Mouse (Mus musculus): Measurements from ENCODE around the gene Slc1a7. TPM values are rescaled to one million over a fixed set of nuclear protein-coding genes. Genes with fewer than 3 reads are reported as not detected.

Slc1a7 gene
- polyA plus RNA-seq, 1 experiment from 2014 or later = 0.05 TPM

DNA sequence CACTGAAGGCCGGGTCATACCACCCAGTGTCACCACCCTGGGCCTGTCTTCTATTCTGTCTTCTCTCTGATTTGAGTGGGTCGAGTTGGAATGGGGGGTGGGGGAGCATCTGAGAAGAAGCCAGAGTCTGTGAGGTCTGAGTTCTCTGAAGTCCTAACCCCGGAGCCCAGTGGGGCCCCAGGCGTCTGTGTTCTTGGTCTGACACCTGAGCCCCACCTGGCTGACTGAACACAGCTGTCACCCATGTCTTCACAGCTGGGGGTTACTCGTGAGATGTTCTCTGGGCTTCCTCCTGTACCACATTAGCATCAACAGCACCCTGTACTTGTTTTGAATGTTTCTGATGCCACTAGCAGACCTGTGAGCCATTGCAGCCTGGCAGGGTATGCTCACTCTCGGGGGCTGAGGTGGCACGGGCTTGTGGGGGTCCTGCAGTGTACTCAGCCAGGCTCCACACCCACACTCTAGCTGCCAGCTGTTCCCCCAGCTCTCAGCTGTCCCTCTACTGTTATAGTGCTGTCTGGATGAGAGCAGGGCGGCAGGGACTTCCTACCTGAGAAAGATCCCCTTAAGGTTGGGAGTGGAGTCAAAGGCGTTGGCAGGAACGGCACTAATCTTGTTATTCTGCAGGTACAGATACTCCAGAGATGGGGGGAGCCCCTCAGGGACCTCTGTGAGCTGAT is 50.2 kb downstream of the Slc1a7 start:
- no peaks in the 10 kb centered on the region for H3K27me3 ChIP-seq
- ATAC-seq (replicated peaks) = no peak
- no peaks in the 10 kb centered on the region for H3K36me3 ChIP-seq
- no peak overlapping the region for H3K4me3 ChIP-seq
- H3K9me3 ChIP-seq = no peaks in the 10 kb centered on the region
- H3K9ac ChIP-seq (replicated peaks) = no peak overlapping the region
- H3K4me2 ChIP-seq (replicated peaks) = no peak overlapping the region
- H3K4me1 ChIP-seq = 0 out of 2 replicates have a peak, but pooled peaks cover 8% of the 10 kb centered on the region
- H3K27ac ChIP-seq (replicated peaks) = no peak overlapping the region
- WGBS = 49% methylated on average over 10 of the region's 10 CpGs

DNA sequence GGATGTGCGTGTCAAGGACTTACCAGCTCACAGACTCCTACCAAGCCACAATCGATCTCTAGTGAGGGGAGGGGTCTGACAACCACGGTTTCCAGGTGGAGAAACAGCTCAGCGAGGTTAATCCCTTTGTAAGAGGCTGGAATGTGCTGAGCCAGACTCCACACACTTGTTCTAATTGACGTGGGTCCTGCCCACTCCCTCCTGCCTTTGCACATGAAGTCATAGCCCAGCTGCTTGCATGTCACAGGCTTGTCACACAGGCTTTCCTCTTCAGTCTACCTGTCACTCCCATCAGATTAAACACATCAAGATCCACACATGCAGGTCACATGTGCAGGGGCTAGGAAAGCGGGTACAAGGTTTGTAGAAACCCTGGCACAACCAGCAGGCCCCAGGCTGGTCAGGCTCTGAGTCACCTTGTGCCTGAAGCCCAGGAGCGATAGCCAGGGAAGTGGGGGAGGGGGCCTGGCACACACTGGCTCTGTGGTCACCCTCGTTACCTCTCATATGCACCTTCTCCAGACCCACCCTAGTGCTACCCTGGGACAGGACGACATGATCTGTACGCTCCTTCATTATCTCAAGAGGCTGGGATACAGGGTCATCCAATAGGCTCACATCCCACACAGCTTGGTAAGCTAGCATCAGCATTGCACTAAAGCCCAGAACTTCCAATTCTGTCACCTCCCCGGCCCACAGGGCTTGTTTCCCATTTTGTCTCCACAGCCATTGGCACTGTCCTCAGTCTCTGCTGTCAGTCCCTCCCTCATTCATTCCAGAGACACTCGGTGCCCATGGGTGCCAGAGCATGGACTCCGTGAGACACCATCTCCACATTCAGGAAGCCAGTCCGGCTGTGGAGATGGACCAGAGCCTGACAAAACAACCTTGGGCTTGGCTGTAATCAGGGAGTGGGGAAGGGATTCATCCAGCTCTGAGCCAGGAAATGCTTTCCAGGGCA is 51.1 kb downstream of the Slc1a7 start:
- no peak overlapping the region for H3K9ac ChIP-seq (replicated peaks)
- H3K4me1 ChIP-seq = 0 out of 2 replicates have a peak, but pooled peaks cover 8% of the 10 kb centered on the region
- 48% methylated on average over 13 of the region's 14 CpGs for whole genome bisulfite sequencing
- no peaks in the 10 kb centered on the region for H3K36me3 ChIP-seq
- no peaks in the 10 kb centered on the region for H3K9me3 ChIP-seq
- no peak overlapping the region for H3K27ac ChIP-seq (replicated peaks)
- H3K4me3 ChIP-seq = no peak overlapping the region
- 0 out of 2 replicates have a peak, but pooled peaks have one; percentile 14 for ATAC-seq (replicated peaks)
- H3K4me2 ChIP-seq (replicated peaks) = no peak overlapping the region
- H3K27me3 ChIP-seq = no peaks in the 10 kb centered on the region

DNA sequence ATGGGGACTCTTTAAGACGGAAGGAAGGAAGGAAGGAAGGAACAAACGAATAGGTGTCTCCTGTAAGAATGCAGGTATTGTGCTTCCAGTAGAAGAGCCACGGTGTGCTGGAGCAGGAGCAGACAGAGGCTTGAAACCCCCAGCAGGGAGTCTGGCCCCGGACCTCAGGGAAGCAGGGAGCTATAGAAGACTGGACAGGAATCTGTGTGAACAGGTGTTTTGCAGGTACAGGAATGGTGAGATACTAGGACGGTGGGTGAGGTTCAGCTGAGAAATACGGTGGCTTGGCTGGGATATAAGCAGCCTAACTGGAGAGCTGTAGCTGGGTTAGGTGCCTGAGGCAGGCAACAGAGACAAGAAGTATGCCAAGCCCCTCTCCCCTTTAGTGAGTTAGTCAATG is 52.0 kb downstream of the Slc1a7 start:
- H3K27me3 ChIP-seq = no peaks in the 10 kb centered on the region
- H3K36me3 ChIP-seq = no peaks in the 10 kb centered on the region
- H3K4me2 ChIP-seq (replicated peaks) = no peak overlapping the region
- H3K4me1 ChIP-seq = 0 out of 2 replicates have a peak, but pooled peaks cover 8% of the 10 kb centered on the region
- H3K9me3 ChIP-seq = no peaks in the 10 kb centered on the region
- no peak overlapping the region for H3K4me3 ChIP-seq
- no peak overlapping the region for H3K27ac ChIP-seq (replicated peaks)
- ATAC-seq (replicated peaks) = no peak
- H3K9ac ChIP-seq (replicated peaks) = no peak overlapping the region
- WGBS = 80% methylated on average over 6 of the region's 6 CpGs

DNA sequence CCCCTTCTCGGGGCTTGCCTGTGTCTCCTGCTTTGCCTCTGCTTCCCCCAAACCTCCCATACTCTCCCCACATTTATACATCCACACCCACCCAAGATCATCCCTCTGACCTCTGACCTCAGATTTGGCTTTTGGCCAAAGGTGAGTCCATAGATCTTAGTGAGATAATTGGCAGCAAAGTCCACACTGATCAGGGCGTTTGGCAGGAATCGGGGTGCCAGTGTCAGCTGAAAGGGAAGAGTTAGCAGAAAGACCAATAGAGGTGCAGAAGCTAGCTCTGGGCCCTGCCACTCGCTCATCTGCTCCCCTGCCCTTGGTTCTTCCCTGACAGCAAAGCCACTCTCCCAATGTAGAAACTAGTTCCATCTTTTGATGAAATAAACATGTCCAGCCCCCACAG is 55.1 kb downstream of the Slc1a7 start:
- no peaks in the 10 kb centered on the region for H3K36me3 ChIP-seq
- H3K4me1 ChIP-seq = 0 out of 2 replicates have a peak, but pooled peaks cover 8% of the 10 kb centered on the region
- ATAC-seq (replicated peaks) = no peak
- H3K9me3 ChIP-seq = no peaks in the 10 kb centered on the region
- no peak overlapping the region for H3K4me2 ChIP-seq (replicated peaks)
- no peak overlapping the region for H3K27ac ChIP-seq (replicated peaks)
- no peak overlapping the region for H3K4me3 ChIP-seq
- H3K27me3 ChIP-seq = no peaks in the 10 kb centered on the region
- 87% methylated on average over 4 of the region's 4 CpGs for WGBS
- H3K9ac ChIP-seq (replicated peaks) = no peak overlapping the region

DNA sequence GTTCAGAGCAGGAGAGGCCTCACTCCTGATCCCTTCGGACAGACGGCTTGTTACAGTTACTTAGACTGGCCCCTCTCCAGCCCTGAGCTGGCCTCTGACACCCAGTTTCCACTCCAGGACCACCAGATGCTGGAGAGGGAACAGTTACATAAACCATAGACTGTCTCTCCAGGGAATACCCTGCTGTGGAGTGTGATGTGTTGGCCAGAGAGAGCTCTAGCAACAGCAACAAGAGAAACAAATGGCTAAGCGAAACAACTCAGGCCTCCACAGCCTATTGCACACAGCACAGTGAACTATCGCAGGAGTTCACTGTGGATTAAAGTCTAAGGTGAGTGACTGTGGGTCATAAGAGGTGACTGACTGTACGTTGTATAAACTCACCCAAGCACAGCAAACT is 56.5 kb downstream of the Slc1a7 start:
- Histone ChIP-seq H3K4me2 (replicated peaks) (no peak overlapping the region), H3K4me3 (no peak overlapping the region), H3K27me3 (no peaks in the 10 kb centered on the region), H3K36me3 (no peaks in the 10 kb centered on the region), H3K9ac (replicated peaks) (no peak overlapping the region), H3K27ac (replicated peaks) (no peak overlapping the region), H3K9me3 (no peaks in the 10 kb centered on the region), H3K4me1 (no peaks in the 10 kb centered on the region)
- ATAC-seq (replicated peaks) = no peak
- 67% methylated on average over 5 of the region's 5 CpGs for WGBS

DNA sequence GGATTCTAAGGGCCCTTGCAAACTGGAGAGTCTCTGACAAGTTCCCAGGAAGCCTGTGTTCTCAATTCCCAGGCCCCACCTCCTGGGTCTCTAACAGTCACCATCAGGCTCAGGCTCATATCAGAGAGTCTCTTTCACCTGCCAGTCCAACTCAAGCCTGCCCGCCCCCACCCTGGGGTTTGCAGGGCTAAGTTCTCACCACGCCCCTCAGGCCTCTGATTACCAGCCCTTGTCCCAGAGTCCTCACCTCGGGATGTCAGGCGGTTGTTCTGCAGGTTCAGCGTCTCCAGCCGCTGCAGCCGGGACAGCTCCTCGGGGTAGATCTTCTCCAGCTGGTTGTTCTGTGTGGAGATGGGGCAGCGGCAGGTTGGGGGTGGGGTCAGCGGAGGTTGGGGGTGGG is 57.1 kb downstream of the Slc1a7 start:
- Histone ChIP-seq H3K4me3 (no peak overlapping the region), H3K9ac (replicated peaks) (no peak overlapping the region), H3K9me3 (no peaks in the 10 kb centered on the region), H3K27me3 (peaks cover 6% of the 10 kb centered on the region; the same call in 1 of the 2 replicates), H3K4me2 (replicated peaks) (no peak overlapping the region), H3K36me3 (no peaks in the 10 kb centered on the region), H3K4me1 (no peaks in the 10 kb centered on the region), H3K27ac (replicated peaks) (no peak overlapping the region)
- ATAC-seq (replicated peaks) = no peak
- 9% methylated on average over 10 of the region's 10 CpGs for WGBS

DNA sequence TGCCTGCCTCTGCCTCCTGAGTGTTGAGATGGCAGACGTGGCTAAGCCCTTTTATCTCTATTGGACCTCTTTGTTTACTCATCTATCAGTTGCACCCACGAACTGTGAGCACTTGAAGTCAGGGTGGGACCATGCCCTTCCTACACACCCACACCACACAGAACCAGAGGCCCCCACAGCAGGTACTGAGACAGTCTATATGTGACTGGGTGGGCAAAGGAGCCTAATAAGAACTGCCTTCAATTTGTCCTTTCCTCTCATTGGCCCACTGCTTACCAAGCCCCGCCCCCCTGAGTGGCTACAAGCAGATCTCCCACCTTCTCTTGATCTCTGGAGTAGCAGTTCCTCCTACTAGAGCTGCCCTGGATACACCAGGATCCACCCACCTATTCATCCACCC is 58.1 kb downstream of the Slc1a7 start:
- WGBS = 35% methylated on average over 3 of the region's 3 CpGs
- Histone ChIP-seq H3K4me2 (replicated peaks) (no peak overlapping the region), H3K4me3 (no peak overlapping the region), H3K9me3 (no peaks in the 10 kb centered on the region), H3K9ac (replicated peaks) (no peak overlapping the region), H3K27me3 (peaks cover 15% of the 10 kb centered on the region), H3K27ac (replicated peaks) (no peak overlapping the region), H3K4me1 (peaks cover 6% of the 10 kb centered on the region), H3K36me3 (no peaks in the 10 kb centered on the region)
- no peak for ATAC-seq (replicated peaks)

DNA sequence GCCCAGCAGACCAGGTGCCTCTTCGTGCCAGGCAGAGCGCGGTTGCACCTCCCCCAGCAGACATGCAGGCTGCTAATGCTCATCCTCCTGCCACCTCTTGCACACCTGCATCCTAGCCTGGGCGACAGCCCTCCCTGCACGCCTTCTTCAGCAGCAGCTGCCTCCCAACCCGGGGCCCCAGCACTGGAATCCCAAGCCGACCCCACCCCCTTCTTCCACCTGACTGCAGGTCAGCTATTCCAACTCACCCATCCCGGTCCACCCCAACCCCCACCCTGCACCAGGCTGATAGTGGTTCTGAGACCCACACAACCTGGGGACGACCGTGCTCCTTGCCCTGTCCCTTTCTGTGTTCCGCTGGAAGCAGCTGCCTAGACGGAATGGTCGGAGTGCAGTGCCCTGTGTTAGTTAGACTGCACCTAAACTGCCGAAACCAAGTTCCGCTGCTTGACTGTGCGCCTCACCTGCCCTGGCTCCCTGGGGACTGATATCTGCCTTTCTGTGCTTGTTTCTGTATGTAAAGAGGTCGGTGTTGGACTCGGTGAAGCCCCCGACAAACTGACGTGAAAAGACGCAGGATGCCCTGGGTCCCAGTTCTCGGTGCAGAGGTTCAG is 62.9 kb downstream of the Slc1a7 start:
- Histone ChIP-seq H3K4me2 (replicated peaks) (peak overlapping the region; percentile 93), H3K4me1 (peaks cover 15% of the 10 kb centered on the region), H3K9ac (replicated peaks) (peak overlapping the region; percentile 48), H3K27ac (replicated peaks) (no peak overlapping the region), H3K36me3 (no peaks in the 10 kb centered on the region), H3K9me3 (no peaks in the 10 kb centered on the region), H3K27me3 (peaks cover 27% of the 10 kb centered on the region), H3K4me3 (peak overlapping the region; percentile 49)
- ATAC-seq (replicated peaks) = peak; percentile 44; the same call in 1 of the 2 replicates
- WGBS = 2% methylated on average over 22 of the region's 22 CpGs

DNA sequence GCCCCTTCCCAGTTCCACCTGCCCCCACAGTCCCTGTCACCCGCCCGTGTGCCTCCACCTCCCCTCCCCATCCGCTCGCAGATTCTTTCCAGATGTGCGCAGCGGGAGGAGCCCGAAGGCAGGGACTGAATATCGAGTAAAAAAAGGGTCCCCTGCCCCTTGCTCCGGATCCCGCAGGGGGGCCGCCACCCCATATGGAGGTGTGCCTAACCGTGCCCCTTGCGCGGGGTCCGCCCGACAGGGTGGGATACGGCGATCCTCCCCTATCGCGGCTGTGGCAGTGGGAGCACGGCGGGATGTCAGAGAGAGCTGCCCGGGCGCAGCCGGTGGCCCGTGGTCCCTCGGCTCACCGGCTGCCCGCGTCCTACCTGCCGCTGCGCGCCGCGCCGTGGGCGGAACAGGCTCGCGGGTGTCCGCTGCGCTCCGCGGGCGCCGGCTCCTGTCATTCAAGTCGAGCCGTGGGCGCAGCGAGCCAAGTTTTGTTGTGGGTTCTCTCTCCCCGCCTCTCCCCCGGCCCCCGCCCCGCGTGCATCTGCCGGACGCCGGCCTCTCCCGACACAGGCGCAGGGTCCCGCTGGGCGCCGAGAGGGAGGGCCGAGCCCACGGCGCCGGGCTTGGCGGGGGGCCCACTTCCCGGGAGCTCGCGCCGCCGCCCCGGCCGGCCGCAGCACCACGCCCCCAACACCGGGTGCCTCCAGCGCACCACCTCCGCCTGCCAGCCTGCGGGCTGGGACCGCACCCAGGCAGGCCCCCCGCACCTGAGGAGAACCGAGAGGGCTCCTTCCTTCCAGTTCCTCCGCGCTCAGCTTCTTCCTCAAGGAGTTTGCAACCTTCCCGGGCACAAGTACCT is 63.6 kb downstream of the Slc1a7 start:
- peak overlapping the region; percentile 48 for H3K9ac ChIP-seq (replicated peaks)
- H3K27me3 ChIP-seq = peaks cover 27% of the 10 kb centered on the region
- WGBS = under 1% methylated on average over 75 of the region's 86 CpGs
- H3K4me3 ChIP-seq = peak overlapping the region; percentile 49
- peak overlapping the region; percentile 93 for H3K4me2 ChIP-seq (replicated peaks)
- H3K4me1 ChIP-seq = peaks cover 15% of the 10 kb centered on the region
- H3K9me3 ChIP-seq = no peaks in the 10 kb centered on the region
- H3K27ac ChIP-seq (replicated peaks) = no peak overlapping the region
- H3K36me3 ChIP-seq = no peaks in the 10 kb centered on the region
- peak; percentile 59 for ATAC-seq (replicated peaks)

DNA sequence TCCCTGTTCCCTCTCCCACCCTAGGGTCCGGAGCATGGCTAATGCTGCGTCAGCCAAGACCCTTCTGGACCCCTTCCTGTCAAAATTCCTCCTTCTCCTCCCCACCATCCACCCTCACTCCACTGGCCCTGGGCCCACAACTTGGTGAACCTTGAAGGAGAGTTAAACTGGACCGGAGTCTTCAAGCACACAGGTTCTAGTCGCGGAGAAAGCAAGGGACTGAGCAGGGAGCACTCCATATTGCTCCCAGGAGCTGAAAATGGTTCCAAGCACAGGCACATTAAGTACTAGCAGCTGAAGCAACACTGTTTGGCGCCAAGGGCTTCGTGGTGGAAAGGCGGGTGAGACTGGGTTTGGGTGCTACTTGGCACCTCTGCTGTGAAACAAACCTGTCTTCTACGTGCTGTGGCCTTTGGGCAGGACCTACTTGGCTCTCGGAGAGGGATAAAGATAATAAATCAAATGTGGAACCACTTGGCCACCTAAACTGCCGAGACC is 64.3 kb downstream of the Slc1a7 start:
- H3K27me3 ChIP-seq = peaks cover 27% of the 10 kb centered on the region
- H3K9ac ChIP-seq (replicated peaks) = peak overlapping the region; percentile 48; the same call in 1 of the 2 replicates
- H3K4me3 ChIP-seq = peak overlapping the region; percentile 49
- peaks cover 15% of the 10 kb centered on the region for H3K4me1 ChIP-seq
- H3K4me2 ChIP-seq (replicated peaks) = peak overlapping the region; percentile 93
- 46% methylated on average over 11 of the region's 11 CpGs for WGBS
- H3K9me3 ChIP-seq = no peaks in the 10 kb centered on the region
- H3K36me3 ChIP-seq = no peaks in the 10 kb centered on the region
- no peak for ATAC-seq (replicated peaks)
- H3K27ac ChIP-seq (replicated peaks) = no peak overlapping the region

DNA sequence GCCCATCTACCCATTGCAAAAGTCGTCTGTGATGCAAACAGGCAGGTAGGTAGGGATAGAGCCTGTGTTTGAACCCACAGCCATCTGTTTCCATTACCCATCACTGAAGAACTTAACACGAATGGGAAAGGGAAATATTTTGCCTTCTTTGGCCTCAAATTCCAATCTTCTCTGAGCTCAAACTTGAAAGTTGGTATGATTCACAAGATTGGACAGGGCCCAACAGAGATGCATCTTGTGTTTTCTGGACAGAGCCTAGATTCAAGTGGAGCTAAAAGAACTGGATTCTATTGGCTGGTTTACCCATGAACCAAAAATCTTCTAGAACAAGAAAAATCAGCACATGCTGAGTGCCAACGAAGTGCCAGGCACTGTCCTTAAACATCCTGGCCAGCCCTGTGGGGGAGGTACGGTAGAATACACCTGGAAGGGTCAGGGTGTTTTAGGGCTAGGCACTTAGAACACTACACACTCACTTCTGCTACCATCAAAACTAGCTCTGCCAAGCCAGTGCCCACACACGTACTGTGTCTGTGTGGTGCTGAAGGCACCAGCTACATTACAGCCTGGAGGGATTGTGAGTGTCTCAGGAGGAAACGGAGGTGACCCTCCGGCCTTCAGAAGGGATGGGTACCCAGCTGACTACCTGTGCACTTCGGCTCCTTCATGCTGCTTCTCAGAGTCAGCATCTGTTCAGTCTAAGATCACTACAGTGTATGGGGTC is 65.1 kb downstream of the Slc1a7 start:
- Histone ChIP-seq H3K4me1 (peaks cover 15% of the 10 kb centered on the region), H3K9me3 (no peaks in the 10 kb centered on the region), H3K27me3 (peaks cover 27% of the 10 kb centered on the region), H3K4me2 (replicated peaks) (no peak overlapping the region), H3K36me3 (no peaks in the 10 kb centered on the region), H3K27ac (replicated peaks) (no peak overlapping the region), H3K9ac (replicated peaks) (no peak overlapping the region), H3K4me3 (no peak overlapping the region)
- no peak for ATAC-seq (replicated peaks)
- 86% methylated on average over 8 of the region's 8 CpGs for WGBS
